ENCODE assay signal across 8 mouse cellular contexts in the genomic region with DNA sequence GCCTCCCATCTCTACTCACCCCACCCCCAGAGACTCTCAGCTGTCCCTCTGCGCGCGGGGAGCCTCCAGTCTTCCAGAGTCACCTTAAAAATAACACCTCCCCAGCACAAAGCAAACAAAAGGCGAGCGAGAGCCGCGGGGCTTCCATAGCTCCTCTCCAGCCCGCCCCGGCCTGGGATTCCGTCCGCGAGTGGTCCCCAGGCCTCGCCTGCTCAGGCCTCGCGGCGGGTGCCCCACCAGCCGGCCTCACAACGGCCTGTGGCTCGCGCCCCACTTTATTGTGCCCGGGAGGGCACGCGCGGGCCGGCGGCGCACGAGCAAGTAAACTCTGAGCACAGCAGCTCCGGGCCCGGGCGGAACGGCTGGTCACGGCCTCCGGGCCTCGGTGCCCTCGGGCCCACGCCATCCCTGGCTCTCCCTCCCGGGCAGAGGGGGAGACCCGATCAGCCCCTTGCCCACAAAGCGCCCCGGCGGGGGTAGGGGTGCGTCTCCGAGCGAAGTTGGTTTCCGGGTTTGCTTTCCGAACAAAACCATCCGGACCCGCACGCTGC. TPM values are rescaled to one million over a fixed set of nuclear protein-coding genes. Genes with fewer than 3 reads are reported as not detected.
A peak's percentile ranks its signal among the peaks of the same experiment; 100 is the strongest.
DNase-seq lines count a peak whose midpoint lies in the region; ATAC-seq and TF ChIP-seq lines count a peak whose summit lies in the region.

No protein-coding gene starts in this region.

- H3K4me1 ChIP-seq in lung, adult 2 months (ENCODE audit: control insufficient read depth, insufficient read depth, low read length) = peaks cover 10% of the 10 kb centered on the region; the same call in 1 of the 2 replicates
- peaks cover 31% of the 10 kb centered on the region for H3K4me1 ChIP-seq in embryonic facial prominence, embryonic 12.5 days
- peaks cover 13% of the 10 kb centered on the region for H3K4me1 ChIP-seq in hindbrain, postnatal 0 days (ENCODE audit: insufficient read depth, low read length)
- peaks cover 54% of the 10 kb centered on the region for H3K4me1 ChIP-seq in liver, embryonic 15.5 days (replicated peaks)
- peaks cover 14% of the 10 kb centered on the region for H3K4me1 ChIP-seq in small intestine, adult 2 months (ENCODE audit: control insufficient read depth, insufficient read depth, insufficient read length, low read length)

- peak; percentile 38; the same call in 1 of the 2 replicates for ATAC-seq in embryonic facial prominence, embryonic 12.5 days (ENCODE audit: insufficient number of reproducible peaks, insufficient read depth, low FRiP score, low TSS enrichment)
- peak; percentile 44 for ATAC-seq in hindbrain, postnatal 0 days
- peak; percentile 25 for ATAC-seq in liver, embryonic 15.5 days (ENCODE audit: insufficient read depth)

- H3K4me3 ChIP-seq in lung, adult 2 months (replicated peaks; ENCODE audit: extremely low read depth, low read depth, low read length) = peak overlapping the region; percentile 78
- peak overlapping the region; percentile 99 for H3K4me3 ChIP-seq in embryonic facial prominence, embryonic 12.5 days
- peak overlapping the region; percentile 91 for H3K4me3 ChIP-seq in hindbrain, postnatal 0 days (ENCODE audit: low read length)
- peak overlapping the region; percentile 85 for H3K4me3 ChIP-seq in liver, embryonic 15.5 days (replicated peaks)
- peak overlapping the region; percentile 95 for H3K4me3 ChIP-seq in small intestine, adult 2 months (ENCODE audit: low read depth, low read length)

- H3K9me3 ChIP-seq in embryonic facial prominence, embryonic 12.5 days = no peaks in the 10 kb centered on the region
- H3K9me3 ChIP-seq in hindbrain, postnatal 0 days (ENCODE audit: low read length) = no peaks in the 10 kb centered on the region
- no peaks in the 10 kb centered on the region for H3K9me3 ChIP-seq in liver, embryonic 15.5 days (replicated peaks)

- no peaks in the 10 kb centered on the region for H3K27me3 ChIP-seq in embryonic facial prominence, embryonic 12.5 days
- H3K27me3 ChIP-seq in hindbrain, postnatal 0 days (ENCODE audit: insufficient read depth, low read length) = no peaks in the 10 kb centered on the region
- no peaks in the 10 kb centered on the region for H3K27me3 ChIP-seq in liver, embryonic 15.5 days
- no peaks in the 10 kb centered on the region for H3K27me3 ChIP-seq in small intestine, adult 2 months (ENCODE audit: control insufficient read depth, insufficient read depth, low read length)

- peaks cover 13% of the 10 kb centered on the region for H3K36me3 ChIP-seq in embryonic facial prominence, embryonic 12.5 days
- 0 out of 2 replicates have a peak, but pooled peaks cover 2% of the 10 kb centered on the region for H3K36me3 ChIP-seq in hindbrain, postnatal 0 days (ENCODE audit: insufficient read depth, low read length)
- H3K36me3 ChIP-seq in liver, embryonic 15.5 days (replicated peaks) = no peaks in the 10 kb centered on the region
- no peaks in the 10 kb centered on the region for H3K36me3 ChIP-seq in small intestine, adult 2 months (ENCODE audit: control insufficient read depth, insufficient read depth, low read length)

- H3K9ac ChIP-seq in embryonic facial prominence, embryonic 12.5 days = peak overlapping the region; percentile 99
- H3K9ac ChIP-seq in hindbrain, postnatal 0 days (replicated peaks; ENCODE audit: low read length) = peak overlapping the region; percentile 98
- H3K9ac ChIP-seq in liver, embryonic 15.5 days = peak overlapping the region; percentile 83

- under 1% methylated on average over 50 of the region's 50 CpGs for WGBS in lung, adult 2 months
- WGBS in embryonic facial prominence, embryonic 12.5 days = under 1% methylated on average over 49 of the region's 50 CpGs
- WGBS in hindbrain, postnatal 0 days = under 1% methylated on average over 45 of the region's 50 CpGs
- 0% methylated on average over 49 of the region's 50 CpGs for WGBS in liver, embryonic 15.5 days (ENCODE audit: insufficient replicate concordance)
- under 1% methylated on average over 50 of the region's 50 CpGs for WGBS in small intestine, adult 2 months

- DNase-seq in lung, adult 2 months = peak; percentile 57
- no peak for DNase-seq in lung, postnatal 25 days (ENCODE audit: low spot score)
- DNase-seq in T-cell, adult 2 months (ENCODE audit: low spot score) = peak; percentile 49
- DNase-seq in hindbrain, postnatal 0 days (ENCODE audit: low spot score) = peak; percentile 46
- DNase-seq in frontal cortex, postnatal 14 days (ENCODE audit: low spot score in 2 of 2) = no peak

- peak overlapping the region; percentile 89 for H3K27ac ChIP-seq in embryonic facial prominence, embryonic 12.5 days
- H3K27ac ChIP-seq in hindbrain, postnatal 0 days = peak overlapping the region; percentile 88
- H3K27ac ChIP-seq in liver, embryonic 15.5 days (replicated peaks) = peak overlapping the region; percentile 75
- H3K27ac ChIP-seq in small intestine, adult 2 months (ENCODE audit: insufficient read depth, low read depth, low read length) = peak overlapping the region; percentile 67

- peak overlapping the region; percentile 74 for H3K4me2 ChIP-seq in embryonic facial prominence, embryonic 12.5 days (replicated peaks)
- H3K4me2 ChIP-seq in hindbrain, postnatal 0 days (ENCODE audit: low read depth, low read length) = peak overlapping the region; percentile 95
- peak overlapping the region; percentile 88 for H3K4me2 ChIP-seq in liver, embryonic 15.5 days

- TF ChIP-seq CTCF in lung, adult 2 months (IDR thresholded peaks at IDR 0.05; ENCODE audit: insufficient read depth, low read length) = no peak
- no peak for TF ChIP-seq CTCF in hindbrain, postnatal 0 days (IDR thresholded peaks at IDR 0.05; ENCODE audit: low read depth)
- no peak for TF ChIP-seq CTCF in small intestine, adult 2 months (IDR thresholded peaks at IDR 0.05; ENCODE audit: extremely low read depth, insufficient read length, insufficient replicate concordance, low read depth, low read length)

- TF ChIP-seq POLR2A in lung, adult 2 months (IDR thresholded peaks at IDR 0.05; ENCODE audit: borderline replicate concordance, extremely low read depth, low read depth, low read length) = no peak
- no peak for TF ChIP-seq POLR2A in small intestine, adult 2 months (IDR thresholded peaks at IDR 0.05; ENCODE audit: low read depth, low read length)

RNA-seq across cellular contexts. Expression of a gene that starts 1.5 kb away (rescaled TPM):
- polyA plus RNA-seq in lung, adult 2 months (2012; rRNA removed) = 85.2 and 110 TPM in 2 replicates
- 537 and 538 TPM in 2 replicates for polyA plus RNA-seq in embryonic facial prominence, embryonic 12.5 days (2016; fragmentation: Nextera tagmentation; extraction: Ambion mirVana)
- 181 and 192 TPM in 2 replicates for total RNA-seq in hindbrain, postnatal 0 days (2014; rRNA removed)
- polyA plus RNA-seq in hindbrain, postnatal 0 days (2015; fragmentation: Nextera tagmentation; extraction: Ambion mirVana) = 175 and 193 TPM in 2 replicates
- 83.7 and 87.4 TPM in 2 replicates for polyA plus RNA-seq in liver, embryonic 15.5 days (2015; fragmentation: Nextera tagmentation; extraction: Ambion mirVana)
- polyA plus RNA-seq in small intestine, adult 2 months (2012; rRNA removed) = 59.8 and 93.3 TPM in 2 replicates

RNA-seq across cellular contexts. Expression of a gene that starts 44.0 kb away (rescaled TPM):
- 9.2 and 13.9 TPM in 2 replicates for polyA plus RNA-seq in lung, adult 2 months (2012; rRNA removed)
- polyA plus RNA-seq in embryonic facial prominence, embryonic 12.5 days (2016; fragmentation: Nextera tagmentation; extraction: Ambion mirVana) = 1.3 and 1.5 TPM in 2 replicates
- 0.31 TPM in 1 of 2 replicates, not detected in the other for total RNA-seq in hindbrain, postnatal 0 days (2014; rRNA removed)
- 0.54 and 0.75 TPM in 2 replicates for polyA plus RNA-seq in hindbrain, postnatal 0 days (2015; fragmentation: Nextera tagmentation; extraction: Ambion mirVana)
- 8.3 and 8.9 TPM in 2 replicates for polyA plus RNA-seq in liver, embryonic 15.5 days (2015; fragmentation: Nextera tagmentation; extraction: Ambion mirVana)
- 4.6 and 8.2 TPM in 2 replicates for polyA plus RNA-seq in small intestine, adult 2 months (2012; rRNA removed)

Comparison
In these comparisons a context has a peak if more than half of its experiments do, and no peak if none do; other contexts are left out.
1. DNase-seq: peak in lung, adult 2 months (single experiment), T-cell, adult 2 months (single experiment) and hindbrain, postnatal 0 days (single experiment); none in lung, postnatal 25 days (single experiment) and frontal cortex, postnatal 14 days (0 of 2).
2. Peak in every context shown above with its lines, with median percentiles within 50 percentile points of each other: H3K4me3 ChIP-seq, ATAC-seq, H3K27ac ChIP-seq, H3K4me2 ChIP-seq and H3K9ac ChIP-seq.